Mouse (Mus musculus): ENCODE data around the gene Sertad2. TPM values are rescaled to one million over a fixed set of nuclear protein-coding genes. Genes with fewer than 3 reads are reported as not detected.

Sertad2 gene
- polyA plus RNA-seq, 2 experiments = 11.6 to 22.5 TPM

DNA sequence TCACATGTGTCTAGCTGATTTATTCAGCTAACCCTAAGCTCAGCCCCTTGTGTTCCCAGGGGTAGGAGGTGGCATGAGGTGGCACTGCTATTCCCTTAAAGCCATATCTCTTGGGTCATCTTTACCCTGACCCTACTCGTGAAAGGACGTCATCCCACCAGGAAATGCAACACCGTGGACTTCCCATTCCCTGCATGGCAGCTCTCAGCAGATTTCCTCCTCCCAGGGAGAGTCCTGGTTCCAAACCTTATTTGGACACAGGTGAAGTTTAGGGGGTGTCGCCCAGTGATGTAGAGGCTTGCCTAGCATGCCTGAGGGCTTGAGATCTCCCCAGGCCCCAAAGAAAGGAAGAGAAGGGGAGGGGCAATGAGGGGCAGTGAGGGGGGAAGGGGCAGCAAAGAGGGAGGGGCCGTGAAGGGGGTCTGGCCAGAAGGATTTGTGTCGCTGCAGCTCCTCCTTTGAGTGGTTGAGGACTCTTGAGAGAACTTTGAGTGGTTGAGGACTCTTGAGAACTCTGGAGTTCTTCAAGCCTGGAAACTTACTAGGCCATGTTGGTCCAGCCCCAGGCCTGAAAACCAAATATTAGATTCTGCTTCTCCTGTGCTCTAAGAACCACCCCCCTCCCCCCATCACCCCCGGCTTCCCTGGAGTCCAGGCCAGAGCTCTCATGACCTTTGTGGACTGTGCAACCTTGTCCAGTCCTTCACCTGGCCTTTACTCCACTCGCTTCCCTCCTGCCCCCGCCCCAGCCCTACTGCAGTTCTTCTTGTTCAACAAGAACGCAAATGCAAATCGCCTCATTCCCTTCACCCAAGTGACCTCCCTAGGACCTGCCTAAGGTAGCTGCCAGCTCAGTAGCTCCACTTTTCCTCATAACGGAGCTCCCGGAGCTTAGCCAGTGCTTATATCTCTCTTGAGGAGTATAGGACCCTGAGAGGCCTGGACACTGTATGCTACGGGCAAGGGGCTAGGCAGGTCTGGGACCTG, 117.4 kb downstream of the Sertad2 start:
- DNase-seq (ENCODE audit: low read depth in 3 of 3, low spot score in 3 of 3) (no peak), ATAC-seq (ENCODE audit: insufficient read depth) (no peak)
- Histone ChIP-seq H3K4me3 (ENCODE audit: insufficient read depth in 1 of 2, low read depth in 2 of 2, low read length in 2 of 2) (no peak overlapping the region), H3K9ac (replicated peaks) (no peak overlapping the region), H3K36me3 (replicated peaks; ENCODE audit: control insufficient read depth, insufficient read depth, low read depth) (no peaks in the 10 kb centered on the region), H3K4me2 (ENCODE audit: low read depth) (no peak overlapping the region), H3K27ac (no peak overlapping the region), H3K9me3 (ENCODE audit: control insufficient read depth, low read length) (no peaks in the 10 kb centered on the region), H3K4me1 (replicated peaks; ENCODE audit: control insufficient read depth in 2 of 2, insufficient read depth in 2 of 2, low read length in 1 of 2) (peaks cover 0 to 10% of the 10 kb centered on the region in 2 experiments; a peak in 2 of 4 replicates), H3K27me3 (ENCODE audit: control insufficient read depth, insufficient read depth, low read length) (no peaks in the 10 kb centered on the region)
- TF ChIP-seq CTCF (IDR thresholded peaks at IDR 0.05; ENCODE audit: low read depth) (no peak), EP300 (IDR thresholded peaks at IDR 0.05; ENCODE audit: low read depth) (no peak)
- WGBS (ENCODE audit: insufficient replicate concordance) = 63% methylated on average over 14 of the region's 14 CpGs

DNA sequence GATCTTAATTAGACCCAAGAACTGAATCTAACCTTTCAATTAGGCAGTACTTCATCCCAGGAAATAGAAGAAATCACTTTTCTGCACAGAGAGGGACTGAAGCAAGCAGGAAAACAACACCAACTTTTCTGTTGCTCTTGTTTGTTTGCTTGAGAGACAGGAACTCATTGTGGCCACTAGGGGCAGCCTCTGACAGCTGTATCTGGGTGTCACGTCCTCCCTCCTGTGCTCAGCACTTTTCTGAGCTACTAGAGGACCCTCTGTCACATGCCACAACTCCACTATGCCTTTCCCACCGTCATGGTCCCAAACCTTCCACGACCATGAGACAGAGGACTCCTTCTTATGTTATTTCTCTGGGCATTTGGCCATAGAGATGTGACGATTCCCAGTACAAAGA, 118.6 kb downstream of the Sertad2 start:
- H3K27ac ChIP-seq = no peak overlapping the region
- H3K36me3 ChIP-seq (replicated peaks; ENCODE audit: control insufficient read depth, insufficient read depth, low read depth) = no peaks in the 10 kb centered on the region
- TF ChIP-seq CTCF (IDR thresholded peaks at IDR 0.05; ENCODE audit: low read depth) = peak; percentile 90
- TF ChIP-seq EP300 (IDR thresholded peaks at IDR 0.05; ENCODE audit: low read depth) = no peak
- no peak for ATAC-seq (ENCODE audit: insufficient read depth)
- WGBS (ENCODE audit: insufficient replicate concordance) = 26% methylated on average over 4 of the region's 4 CpGs
- peak in 2 of 3 experiments; percentile 30 to 33 for DNase-seq (ENCODE audit: low read depth in 3 of 3, low spot score in 3 of 3)
- H3K27me3 ChIP-seq (ENCODE audit: control insufficient read depth, insufficient read depth, low read length) = no peaks in the 10 kb centered on the region
- peaks cover 0 to 5% of the 10 kb centered on the region in 2 experiments; a peak in 2 of 4 replicates for H3K4me1 ChIP-seq (replicated peaks; ENCODE audit: control insufficient read depth in 2 of 2, insufficient read depth in 2 of 2, low read length in 1 of 2)
- no peaks in the 10 kb centered on the region for H3K9me3 ChIP-seq (ENCODE audit: control insufficient read depth, low read length)
- no peak overlapping the region for H3K4me2 ChIP-seq (ENCODE audit: low read depth)
- no peak overlapping the region for H3K4me3 ChIP-seq (ENCODE audit: insufficient read depth in 1 of 2, low read depth in 2 of 2, low read length in 2 of 2)
- no peak overlapping the region for H3K9ac ChIP-seq (replicated peaks)

DNA sequence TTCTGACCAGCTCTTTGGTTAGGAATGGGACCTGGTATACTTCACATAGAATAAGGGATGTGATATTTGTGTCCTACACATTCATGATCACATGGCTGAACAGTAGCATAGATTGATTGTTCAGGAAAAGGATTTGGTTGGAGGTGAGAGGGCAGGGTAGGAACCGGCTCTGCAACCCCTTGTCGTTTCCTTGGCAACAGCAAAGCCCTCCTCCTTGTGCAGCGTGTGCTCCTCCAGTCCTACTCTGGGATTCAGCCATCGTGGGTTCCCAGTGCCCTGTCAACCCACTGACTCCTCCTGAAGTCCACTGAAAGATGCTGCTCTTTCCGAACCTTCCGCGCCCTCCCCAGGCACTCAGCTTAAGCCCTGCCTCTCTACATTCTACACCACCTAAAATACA, 119.8 kb downstream of the Sertad2 start:
- no peaks in the 10 kb centered on the region for H3K9me3 ChIP-seq (ENCODE audit: control insufficient read depth, low read length)
- DNase-seq (ENCODE audit: low read depth in 3 of 3, low spot score in 3 of 3) (no peak), ATAC-seq (ENCODE audit: insufficient read depth) (no peak)
- no peak overlapping the region for H3K4me3 ChIP-seq (ENCODE audit: insufficient read depth in 1 of 2, low read depth in 2 of 2, low read length in 2 of 2)
- TF ChIP-seq EP300 (IDR thresholded peaks at IDR 0.05; ENCODE audit: low read depth) (no peak), CTCF (IDR thresholded peaks at IDR 0.05; ENCODE audit: low read depth) (no peak)
- no peaks in the 10 kb centered on the region for H3K36me3 ChIP-seq (replicated peaks; ENCODE audit: control insufficient read depth, insufficient read depth, low read depth)
- H3K27ac ChIP-seq = no peak overlapping the region
- H3K9ac ChIP-seq (replicated peaks) = no peak overlapping the region
- H3K27me3 ChIP-seq (ENCODE audit: control insufficient read depth, insufficient read depth, low read length) = no peaks in the 10 kb centered on the region
- H3K4me1 ChIP-seq (replicated peaks; ENCODE audit: control insufficient read depth in 2 of 2, insufficient read depth in 2 of 2, low read length in 1 of 2) = peaks cover 0 to 5% of the 10 kb centered on the region in 2 experiments; a peak in 2 of 4 replicates
- no peak overlapping the region for H3K4me2 ChIP-seq (ENCODE audit: low read depth)
- WGBS (ENCODE audit: insufficient replicate concordance) = 67% methylated on average over 7 of the region's 7 CpGs

DNA sequence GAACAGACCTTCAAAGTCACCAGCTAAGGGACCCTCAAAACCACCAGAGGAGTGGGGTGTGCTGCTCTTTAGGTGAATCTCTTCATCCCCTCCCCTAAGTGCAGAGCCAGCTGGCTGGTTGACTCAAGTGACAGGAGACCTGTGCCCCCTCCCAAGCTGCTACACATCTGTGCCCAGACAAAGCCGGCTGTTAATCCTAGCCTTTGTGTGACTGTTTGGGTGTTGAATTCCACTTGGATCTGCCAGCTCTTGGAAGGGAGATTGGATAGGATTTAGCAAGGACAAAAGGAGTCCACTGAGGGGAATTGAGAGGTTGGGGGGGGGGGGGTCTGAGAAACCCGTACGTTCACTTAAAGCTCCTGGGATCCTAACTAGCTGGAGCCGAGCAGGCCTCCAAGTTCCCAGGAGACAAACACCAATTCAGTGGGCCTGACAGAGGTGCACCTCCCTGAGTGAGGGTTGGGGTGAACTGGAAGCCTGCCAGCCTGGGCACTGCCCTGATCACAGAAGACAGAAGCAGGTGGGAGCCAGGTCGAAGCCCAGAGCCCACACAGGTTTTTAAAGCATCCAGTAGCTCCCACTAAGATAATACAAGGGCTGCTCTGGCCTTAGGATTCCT, 120.6 kb downstream of the Sertad2 start:
- 68% methylated on average over 5 of the region's 5 CpGs for WGBS (ENCODE audit: insufficient replicate concordance)
- H3K4me3 ChIP-seq (ENCODE audit: insufficient read depth in 1 of 2, low read depth in 2 of 2, low read length in 2 of 2) = no peak overlapping the region
- peaks cover 0 to 5% of the 10 kb centered on the region in 2 experiments; a peak in 2 of 4 replicates for H3K4me1 ChIP-seq (replicated peaks; ENCODE audit: control insufficient read depth in 2 of 2, insufficient read depth in 2 of 2, low read length in 1 of 2)
- H3K36me3 ChIP-seq (replicated peaks; ENCODE audit: control insufficient read depth, insufficient read depth, low read depth) = no peaks in the 10 kb centered on the region
- no peak overlapping the region for H3K4me2 ChIP-seq (ENCODE audit: low read depth)
- H3K9me3 ChIP-seq (ENCODE audit: control insufficient read depth, low read length) = no peaks in the 10 kb centered on the region
- H3K9ac ChIP-seq (replicated peaks) = no peak overlapping the region
- TF ChIP-seq CTCF (IDR thresholded peaks at IDR 0.05; ENCODE audit: low read depth) (no peak), EP300 (IDR thresholded peaks at IDR 0.05; ENCODE audit: low read depth) (no peak)
- ATAC-seq (ENCODE audit: insufficient read depth) (no peak), DNase-seq (ENCODE audit: low read depth in 3 of 3, low spot score in 3 of 3) (no peak)
- H3K27ac ChIP-seq = no peak overlapping the region
- H3K27me3 ChIP-seq (ENCODE audit: control insufficient read depth, insufficient read depth, low read length) = no peaks in the 10 kb centered on the region

DNA sequence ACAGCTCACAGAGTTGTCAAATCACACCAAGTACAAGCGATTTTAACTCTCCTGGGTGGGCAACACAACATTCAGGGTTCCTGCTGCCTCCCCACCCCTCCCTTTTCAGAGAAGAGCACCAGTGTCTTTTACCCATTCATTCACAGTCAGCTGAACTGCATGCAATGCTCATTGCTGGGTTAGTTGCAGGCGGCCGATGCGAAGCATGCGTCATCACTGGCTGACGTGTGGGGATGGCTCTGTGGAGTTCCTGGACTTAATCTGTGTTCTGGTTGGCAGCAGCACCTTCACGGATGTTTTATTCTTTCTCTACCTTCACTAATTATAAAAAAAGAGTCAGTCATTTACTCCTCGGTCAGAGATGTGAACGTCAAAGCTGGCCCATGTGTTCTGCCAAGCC, 121.8 kb downstream of the Sertad2 start:
- no peak for TF ChIP-seq CTCF (IDR thresholded peaks at IDR 0.05; ENCODE audit: low read depth)
- no peak for TF ChIP-seq EP300 (IDR thresholded peaks at IDR 0.05; ENCODE audit: low read depth)
- no peak for ATAC-seq (ENCODE audit: insufficient read depth)

More for the DNA sequence above, 121.8 kb downstream of the Sertad2 start:
- Histone ChIP-seq H3K9me3 (ENCODE audit: control insufficient read depth, low read length) (no peaks in the 10 kb centered on the region), H3K4me2 (ENCODE audit: low read depth) (no peak overlapping the region), H3K9ac (replicated peaks) (no peak overlapping the region), H3K27me3 (ENCODE audit: control insufficient read depth, insufficient read depth, low read length) (no peaks in the 10 kb centered on the region), H3K27ac (no peak overlapping the region), H3K4me3 (ENCODE audit: insufficient read depth in 1 of 2, low read depth in 2 of 2, low read length in 2 of 2) (no peak overlapping the region), H3K36me3 (replicated peaks; ENCODE audit: control insufficient read depth, insufficient read depth, low read depth) (no peaks in the 10 kb centered on the region), H3K4me1 (replicated peaks; ENCODE audit: control insufficient read depth in 2 of 2, insufficient read depth in 2 of 2, low read length in 1 of 2) (peaks cover 0 to 5% of the 10 kb centered on the region in 2 experiments; a peak in 2 of 4 replicates)
- no peak for DNase-seq (ENCODE audit: low read depth in 3 of 3, low spot score in 3 of 3)
- WGBS (ENCODE audit: insufficient replicate concordance) = 68% methylated on average over 9 of the region's 9 CpGs
